ENCODE assay signal across 10 mouse cellular contexts in genomic region chrX:110815549-110815930, GRCm38 (mm10). TPM values are rescaled to one million over a fixed set of nuclear protein-coding genes. Genes with fewer than 3 reads are reported as not detected.
DNase-seq lines count a peak whose midpoint lies in the region; ATAC-seq lines count a peak whose summit lies in the region.
"Had no signal": no experiment of that assay in that cellular context is flagged by ENCODE, and none has a peak within 500 bp of the region (broad histone marks: within the 10 kb centered on the region; RNA-seq: fewer than 3 reads in every experiment).

No protein-coding gene starts in this region.

- H3K9ac ChIP-seq in lung, embryonic 15.5 days, result no peak overlapping the region
- H3K9ac ChIP-seq in intestine, embryonic 15.5 days, result no peak overlapping the region
- H3K9ac ChIP-seq in neural tube, embryonic 14.5 days (replicated peaks; ENCODE audit: low read depth, low read length), result peak overlapping the region; percentile 56; the same call in 1 of the 2 replicates
- H3K9ac ChIP-seq: liver, embryonic 14.5 days had no signal

- WGBS in lung, embryonic 15.5 days, result 42% methylated on average over 18 of the region's 18 CpGs
- 15% methylated on average over 17 of the region's 18 CpGs for WGBS in forebrain, embryonic 10.5 days
- WGBS in intestine, embryonic 15.5 days, result 38% methylated on average over 18 of the region's 18 CpGs
- WGBS in neural tube, embryonic 14.5 days, result 35% methylated on average over 16 of the region's 18 CpGs

- peak overlapping the region; percentile 31; the same call in 1 of the 2 replicates for H3K4me3 ChIP-seq in lung, embryonic 15.5 days
- H3K4me3 ChIP-seq in forebrain, embryonic 10.5 days, result peak overlapping the region; percentile 60
- peak overlapping the region; percentile 38; the same call in 1 of the 2 replicates for H3K4me3 ChIP-seq in intestine, embryonic 15.5 days (replicated peaks)
- H3K4me3 ChIP-seq in neural tube, embryonic 14.5 days (ENCODE audit: low read depth, low read length), result peak overlapping the region; percentile 39

- no peak overlapping the region for H3K27ac ChIP-seq in lung, embryonic 15.5 days
- peak overlapping the region; percentile 84; the same call in 1 of the 2 replicates for H3K27ac ChIP-seq in forebrain, embryonic 10.5 days
- no peak overlapping the region for H3K27ac ChIP-seq in intestine, embryonic 15.5 days
- peak overlapping the region; percentile 65 for H3K27ac ChIP-seq in neural tube, embryonic 14.5 days (ENCODE audit: low read depth, low read length)
- H3K27ac ChIP-seq: liver, embryonic 14.5 days had no signal

- H3K4me2 ChIP-seq in lung, embryonic 15.5 days, result peak overlapping the region; percentile 59
- H3K4me2 ChIP-seq in intestine, embryonic 15.5 days (replicated peaks), result peak overlapping the region; percentile 73
- H3K4me2 ChIP-seq in neural tube, embryonic 14.5 days (ENCODE audit: low read depth, low read length), result peak overlapping the region; percentile 50

- no peak for ATAC-seq in lung, embryonic 15.5 days (ENCODE audit: borderline replicate concordance, extremely low read depth, low FRiP score, low TSS enrichment)
- ATAC-seq in intestine, embryonic 15.5 days, result no peak
- ATAC-seq in neural tube, embryonic 14.5 days (ENCODE audit: low read depth), result no peak

- H3K4me1 ChIP-seq in lung, embryonic 15.5 days, result no peaks in the 10 kb centered on the region
- peaks cover 18% of the 10 kb centered on the region for H3K4me1 ChIP-seq in forebrain, embryonic 10.5 days
- H3K4me1 ChIP-seq in intestine, embryonic 15.5 days (replicated peaks), result no peaks in the 10 kb centered on the region
- no peaks in the 10 kb centered on the region for H3K4me1 ChIP-seq in neural tube, embryonic 14.5 days (ENCODE audit: control insufficient read depth, insufficient read depth, low read length)

- H3K9me3 ChIP-seq in lung, embryonic 15.5 days, result no peaks in the 10 kb centered on the region
- no peaks in the 10 kb centered on the region for H3K9me3 ChIP-seq in forebrain, embryonic 10.5 days
- no peaks in the 10 kb centered on the region for H3K9me3 ChIP-seq in intestine, embryonic 15.5 days
- H3K9me3 ChIP-seq in neural tube, embryonic 14.5 days (ENCODE audit: control insufficient read depth, low read length), result no peaks in the 10 kb centered on the region

- peaks cover 38% of the 10 kb centered on the region for H3K27me3 ChIP-seq in lung, embryonic 15.5 days
- peaks cover 26% of the 10 kb centered on the region; the same call in 1 of the 2 replicates for H3K27me3 ChIP-seq in forebrain, embryonic 10.5 days (ENCODE audit: poor library complexity, severe bottlenecking)
- peaks cover 19% of the 10 kb centered on the region for H3K27me3 ChIP-seq in intestine, embryonic 15.5 days (replicated peaks)
- H3K27me3 ChIP-seq in neural tube, embryonic 14.5 days (ENCODE audit: control insufficient read depth, insufficient read depth, low read length), result no peaks in the 10 kb centered on the region

- H3K36me3 ChIP-seq in lung, embryonic 15.5 days, result no peaks in the 10 kb centered on the region
- H3K36me3 ChIP-seq in forebrain, embryonic 10.5 days (replicated peaks), result no peaks in the 10 kb centered on the region
- no peaks in the 10 kb centered on the region for H3K36me3 ChIP-seq in intestine, embryonic 15.5 days
- no peaks in the 10 kb centered on the region for H3K36me3 ChIP-seq in neural tube, embryonic 14.5 days (ENCODE audit: control insufficient read depth, insufficient read depth, low read length)

- no peak for DNase-seq in lung, postnatal 10 days
- no peak for DNase-seq in forebrain, embryonic 10.5 days (ENCODE audit: extremely low spot score, low spot score)
- no peak for DNase-seq in B cell, adult 2 months
- DNase-seq in c-Kit-positive CD71-positive TER-119-positive erythroid progenitor cells, embryonic 14.5 days (ENCODE audit: low spot score), result no peak
- DNase-seq in thymus, postnatal 10 days (ENCODE audit: low spot score in 2 of 2), result no peak
- DNase-seq: gastrocnemius, postnatal 10 days had no signal

RNA-seq across cellular contexts. Expression of gene Pou3f4, which starts 1.5 kb away (rescaled TPM):
- 0.07 TPM in 1 of 2 replicates, not detected in the other for polyA plus RNA-seq in lung, embryonic 15.5 days (2015; fragmentation: Nextera tagmentation; extraction: Ambion mirVana)
- polyA plus RNA-seq in forebrain, embryonic 10.5 days (2016; fragmentation: Nextera tagmentation; extraction: Ambion mirVana), result 5.1 and 6.0 TPM in 2 replicates
- polyA plus RNA-seq in intestine, embryonic 15.5 days (2015; fragmentation: Nextera tagmentation; extraction: Ambion mirVana), result 0.27 and 0.28 TPM in 2 replicates
- polyA plus RNA-seq in neural tube, embryonic 14.5 days (2014; fragmentation: Nextera tagmentation; extraction: Ambion mirVana), result 5.8 and 8.4 TPM in 2 replicates
- polyA plus RNA-seq: liver, embryonic 14.5 days had no signal

Comparison
In these comparisons a context has a peak if more than half of its experiments do, and no peak if none do; other contexts are left out.
1. H3K27ac ChIP-seq: peak in forebrain, embryonic 10.5 days (single experiment) and neural tube, embryonic 14.5 days (single experiment); none in lung, embryonic 15.5 days (single experiment) and intestine, embryonic 15.5 days (single experiment).
2. Peak in every context shown above with its lines, with median percentiles within 50 percentile points of each other: H3K4me2 ChIP-seq and H3K4me3 ChIP-seq.